Mouse (Mus musculus) midbrain, postnatal 0 days (tissue): ENCODE data around the gene Chuk. TPM values are rescaled to one million over a fixed set of nuclear protein-coding genes. Genes with fewer than 3 reads are reported as not detected.

Experiments used
- ATAC-seq: fragments of 200-750 bp; cut with Nextera tagmentation; 2 replicates; pipeline ENCODE4 v1.8.0; 2017; ENCODE audit warnings: moderate number of reproducible peaks, mild to moderate bottlenecking, moderate TSS enrichment, moderate library complexity; ENCODE audit not compliant: low FRiP score
- DNase-seq: peaks from one replicate; pipeline ENCODE4 v3.0.0-alpha.2; 2015; ENCODE audit warnings: low spot score
- H3K27ac ChIP-seq: fragments of 300-500 bp; sonication (generic); 2 replicates; pipeline ENCODE4 v1.5.1; 2014; ENCODE audit warnings: low read depth, mild to moderate bottlenecking, low read length, mixed read lengths
- H3K27me3 ChIP-seq: fragments of 300-500 bp; sonication (generic); 2 replicates; pipeline ENCODE4 v1.6.1; 2014; ENCODE audit warnings: low read length, control low read depth, mixed read lengths; ENCODE audit not compliant: insufficient read depth
- H3K36me3 ChIP-seq: fragments of 300-500 bp; sonication (generic); 2 replicates; pipeline ENCODE4 v1.6.1; 2014; ENCODE audit warnings: low read length, control low read depth, mixed read lengths; ENCODE audit not compliant: insufficient read depth
- H3K4me1 ChIP-seq: fragments of 300-500 bp; sonication (generic); 2 replicates; pipeline ENCODE4 v1.6.1; 2014; ENCODE audit warnings: mild to moderate bottlenecking, control low read depth, antibody characterized with exemption, low read length, mixed read lengths; ENCODE audit not compliant: insufficient read depth
- H3K4me2 ChIP-seq: fragments of 300-500 bp; sonication (generic); 2 replicates; pipeline ENCODE4 v1.6.1; 2014; ENCODE audit warnings: low read depth, mild to moderate bottlenecking, low read length, mixed read lengths; ENCODE audit not compliant: poor library complexity, severe bottlenecking
- H3K4me3 ChIP-seq: fragments of 300-500 bp; sonication (generic); 2 replicates; pipeline ENCODE4 v1.5.1; 2014; ENCODE audit warnings: low read depth, mild to moderate bottlenecking, low read length, moderate library complexity
- H3K9ac ChIP-seq: fragments of 300-500 bp; sonication (generic); replicated peaks from 2 replicates; pipeline ENCODE4 v1.6.1; 2014; ENCODE audit warnings: mild to moderate bottlenecking, low read length, moderate library complexity, mixed read lengths; ENCODE audit not compliant: poor library complexity, severe bottlenecking
- H3K9me3 ChIP-seq: fragments of 300-500 bp; sonication (generic); 2 replicates; pipeline ENCODE4 v1.6.1; 2016; ENCODE audit warnings: low read length, control low read depth
- CTCF ChIP-seq: IDR thresholded peaks from 2 replicates; pipeline ENCODE4 v1.5.1; 2016; ENCODE audit warnings: antibody characterized with exemption, mild to moderate bottlenecking
- WGBS: fragments of 180-500 bp; shearing (Covaris S2); extraction: QIAGEN DNeasy Blood & Tissue Kit; methylation state at CpG from one replicate; pipeline ENCODE4 v1.1.7; 2014; 5-methylcytosine and 5-hydroxymethylcytosine counted together
- polyA plus RNA-seq: library from polyadenylated mRNA; unstranded; fragments of >200 nt; fragmentation: Nextera tagmentation; extraction: Ambion mirVana; gene quantifications from 2 replicates; pipeline ENCODE4 v1.2.1, GENCODE M21; 2015
- total RNA-seq: library from RNA; depleted of rRNA; stranded (reverse); fragments of >200 nt; gene quantifications from 2 replicates; pipeline ENCODE4 v1.2.3, GENCODE M21; 2014; rRNA removed

The Chuk gene
- total and polyA plus RNA-seq, 2 experiments from 2014 or later: 34.7 to 40.7 TPM

DNA sequence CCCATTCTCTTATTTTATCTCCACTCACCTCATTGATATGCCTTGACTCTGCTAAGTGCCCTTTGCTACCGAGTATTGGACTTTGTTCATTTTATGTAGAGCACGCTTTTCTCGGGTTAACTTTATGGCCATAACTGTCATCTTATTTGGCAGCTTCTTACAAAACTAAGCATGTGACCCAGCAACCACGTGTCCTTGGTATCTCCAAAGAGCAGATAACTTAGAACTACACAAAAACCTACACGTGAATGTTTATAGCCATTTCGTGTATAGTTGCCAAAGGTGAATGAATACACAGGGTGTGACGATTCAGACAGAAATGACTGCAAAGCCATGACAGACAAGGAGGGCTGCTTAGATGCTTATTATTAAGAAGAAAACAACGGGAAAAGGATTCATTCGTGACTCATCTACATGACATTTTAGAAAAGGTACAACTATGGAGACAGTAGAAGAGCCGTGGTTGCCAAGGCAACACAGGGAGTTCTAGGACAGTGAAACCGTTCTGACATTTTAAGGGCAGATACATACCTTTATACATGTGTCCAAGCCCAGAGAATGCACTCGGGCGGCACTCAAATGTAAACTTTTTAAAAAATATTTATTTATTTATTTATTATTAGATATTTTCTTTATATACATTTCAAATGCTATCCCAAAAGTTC, 82.2 kb downstream of the Chuk start:
- H3K4me3 ChIP-seq: no peak overlapping the region
- no peaks in the 10 kb centered on the region for H3K4me1 ChIP-seq
- H3K27me3 ChIP-seq: no peaks in the 10 kb centered on the region
- no peaks in the 10 kb centered on the region for H3K36me3 ChIP-seq
- DNase-seq (no peak), ATAC-seq (no peak)
- H3K9ac ChIP-seq: no peak overlapping the region
- 84% methylated on average over 13 of the region's 13 CpGs for WGBS
- H3K27ac ChIP-seq: no peak overlapping the region
- no peak overlapping the region for H3K4me2 ChIP-seq
- TF ChIP-seq CTCF: no peak
- H3K9me3 ChIP-seq: no peaks in the 10 kb centered on the region

Other genes with a start within 250 kb of the Chuk start
- gene Dnmbp, start 167.3 kb downstream of the Chuk start, total RNA-seq: 11.7 and 15.7 TPM in 2 replicates
- 5.6 and 5.9 TPM in 2 replicates for gene Dnmbp, start 167.3 kb downstream of the Chuk start, polyA plus RNA-seq
- gene Cpn1, start 120.9 kb downstream of the Chuk start, total RNA-seq: 0.27 TPM in 1 of 2 replicates, not detected in the other
- 0.38 and 0.48 TPM in 2 replicates for gene Cpn1, start 120.9 kb downstream of the Chuk start, polyA plus RNA-seq
- not detected in 2 replicates for gene Cyp2c23, start 78.3 kb downstream of the Chuk start, total RNA-seq
- gene Cyp2c23, start 78.3 kb downstream of the Chuk start, polyA plus RNA-seq: 0.15 TPM in 1 of 2 replicates, not detected in the other
- 9.8 and 11.8 TPM in 2 replicates for gene Erlin1, start 37.7 kb downstream of the Chuk start, total RNA-seq
- 15.9 and 16.4 TPM in 2 replicates for gene Erlin1, start 37.7 kb downstream of the Chuk start, polyA plus RNA-seq
- 13.4 and 27.0 TPM in 2 replicates for gene Cwf19l1, start 28.4 kb upstream of the Chuk start, total RNA-seq
- gene Cwf19l1, start 28.4 kb upstream of the Chuk start, polyA plus RNA-seq: 27.8 and 30.6 TPM in 2 replicates
- gene Bloc1s2, start 39.0 kb upstream of the Chuk start, total RNA-seq: 40.4 and 56.7 TPM in 2 replicates
- gene Bloc1s2, start 39.0 kb upstream of the Chuk start, polyA plus RNA-seq: 200 and 201 TPM in 2 replicates
- 0.27 TPM in 1 of 2 replicates, not detected in the other for gene Pkd2l1, start 85.0 kb upstream of the Chuk start, total RNA-seq
- gene Pkd2l1, start 85.0 kb upstream of the Chuk start, polyA plus RNA-seq: 0.06 and 0.07 TPM in 2 replicates
- 2.7 and 3.9 TPM in 2 replicates for gene Scd3, start 95.8 kb upstream of the Chuk start, total RNA-seq
- 5.9 and 6.0 TPM in 2 replicates for gene Scd3, start 95.8 kb upstream of the Chuk start, polyA plus RNA-seq
- 905 and 948 TPM in 2 replicates for gene Scd2, start 186.2 kb upstream of the Chuk start, total RNA-seq
- gene Scd2, start 186.2 kb upstream of the Chuk start, polyA plus RNA-seq: 224 and 226 TPM in 2 replicates
- gene Scd4, start 225.6 kb upstream of the Chuk start, total RNA-seq: 0.33 and 0.44 TPM in 2 replicates
- 0.17 TPM in 1 of 2 replicates, not detected in the other for gene Scd4, start 225.6 kb upstream of the Chuk start, polyA plus RNA-seq